Mouse (Mus musculus) ES-E14 (cell line): ENCODE measurements around the gene Gm36210.

Experiments
- CHD2 ChIP-seq: IDR thresholded peaks from 2 replicates; pipeline ENCODE4 v1.6.1; 2014; ENCODE audit warnings: mild to moderate bottlenecking, low read depth, low read length, inconsistent platforms
- HCFC1 ChIP-seq: IDR thresholded peaks from 2 replicates; pipeline ENCODE4 v1.6.1; 2012; ENCODE audit warnings: low read length, inconsistent platforms, borderline replicate concordance; ENCODE audit not compliant: insufficient read depth
- ZNF384 ChIP-seq: IDR thresholded peaks from 2 replicates; pipeline ENCODE4 v1.6.1; 2012; ENCODE audit warnings: low read depth, low read length, inconsistent platforms

DNA sequence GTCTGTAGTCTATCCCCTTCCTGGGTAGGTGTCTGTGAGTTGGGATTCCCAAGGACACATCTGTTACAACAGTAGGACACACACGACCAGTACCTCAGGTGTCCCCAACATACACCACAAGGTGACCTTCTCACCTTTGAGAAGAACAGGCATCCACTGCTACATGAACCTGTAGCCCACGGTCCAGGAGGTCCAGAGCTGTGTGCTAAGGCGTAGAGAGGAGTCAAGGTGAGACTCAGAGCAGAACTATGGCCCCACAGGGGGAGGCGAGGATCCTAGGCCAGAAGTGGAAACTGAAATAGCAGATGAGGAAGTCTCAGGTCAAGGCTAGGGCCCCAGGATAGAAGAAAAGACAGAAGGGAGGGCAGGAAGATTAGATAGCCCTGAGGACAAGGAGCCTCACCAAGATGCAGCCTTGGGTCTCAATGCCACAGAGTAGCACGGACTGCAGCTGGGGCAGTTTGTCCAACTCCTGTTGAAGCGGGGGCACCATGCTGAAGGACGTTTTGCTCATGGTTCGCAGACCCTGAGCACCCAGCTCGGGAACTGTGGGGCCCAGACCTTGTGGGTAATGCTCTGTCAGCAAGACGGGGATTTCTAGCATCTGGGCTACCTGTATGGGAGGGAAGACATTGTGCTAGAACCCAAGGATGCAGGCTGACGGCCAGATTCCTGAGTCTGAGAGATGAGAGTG is 55.5 kb downstream of the Gm36210 start:
- TF ChIP-seq ZNF384 (no peak), CHD2 (no peak), HCFC1 (no peak)
